Mouse (Mus musculus) v-Abl transformed pro-B cells (cell line): Measurements from ENCODE around the gene Gpr165.

Source experiments
- in situ Hi-C, 2 experiments: fragments of 400-800 bp; cut with MboI; formaldehyde crosslinking; loops; one replicate each; pipeline ENCODE4 v1.15.1; 2025; ENCODE audit not compliant: unreplicated experiment in 2 of 2

The Gpr165 gene

GRCm38 (mm10) chrX:96712907-96713774, at the start of gene Gpr165:
Gene Gpr165, plus strand, starts transcription at chrX:96713441.
- in situ Hi-C loops, result no loop called here

DNA sequence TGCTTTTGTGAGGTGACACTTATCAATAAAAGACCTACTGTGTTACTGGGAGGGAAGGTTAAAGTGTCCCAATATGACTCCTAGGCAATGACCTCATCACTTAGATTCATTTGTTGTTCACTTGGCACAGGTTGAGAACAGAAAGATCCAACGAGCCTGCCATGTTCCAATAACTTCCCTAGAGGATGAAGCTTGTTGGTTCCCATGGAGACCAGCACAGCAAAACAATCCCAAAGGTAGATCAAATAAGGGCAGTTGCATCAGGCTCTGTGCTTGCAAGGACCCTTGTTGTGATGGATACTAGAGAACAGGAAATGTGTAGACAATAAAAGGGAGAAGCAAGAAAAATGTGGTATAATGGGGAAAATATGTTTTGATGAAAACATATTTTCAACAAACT, 38.4 kb upstream of the Gpr165 start:
- in situ Hi-C loops, result no loop called here
